Mouse (Mus musculus): ENCODE measurements at regions not wholly inside any gene's neighbourhood (a gene's known extent, or its start where the extent isn't known, plus 50 kb on each side); places are given as distances from the start of the nearest gene placed in this dataset.
A peak's percentile ranks its signal among the peaks of the same experiment; 100 is the strongest.

GRCm38 (mm10) chr1:35826575-35827114 lies 241.6 kb upstream of the Hs6st1 start:
- DNase-seq (ENCODE audit: low read depth, low spot score): no peak

- no peak for DNase-seq (ENCODE audit: low read depth, low spot score)
Observed at GRCm38 (mm10) chr1:35827471-35827870, 240.7 kb upstream of the Hs6st1 start.

- no peak for DNase-seq (ENCODE audit: low read depth, low spot score)
Observed at GRCm38 (mm10) chr1:35834180-35834579, 234.0 kb upstream of the Hs6st1 start.

- no peak for DNase-seq (ENCODE audit: low read depth, low spot score)
Observed at GRCm38 (mm10) chr1:35836552-35836951, 231.6 kb upstream of the Hs6st1 start.

GRCm38 (mm10) chr1:35838625-35839024 lies 229.6 kb upstream of the Hs6st1 start:
- DNase-seq (ENCODE audit: low read depth, low spot score): no peak

- DNase-seq (ENCODE audit: low read depth, low spot score): peak; percentile 63
Observed at GRCm38 (mm10) chr1:35839446-35839845, 228.8 kb upstream of the Hs6st1 start.

GRCm38 (mm10) chr1:35841626-35842025 lies 226.6 kb upstream of the Hs6st1 start:
- DNase-seq (ENCODE audit: low read depth, low spot score): no peak

GRCm38 (mm10) chr1:35842707-35843106 lies 225.5 kb upstream of the Hs6st1 start:
- no peak for DNase-seq (ENCODE audit: low read depth, low spot score)

GRCm38 (mm10) chr1:35843566-35843965 lies 224.6 kb upstream of the Hs6st1 start:
- DNase-seq (ENCODE audit: low read depth, low spot score): no peak

- DNase-seq (ENCODE audit: low read depth, low spot score): no peak
Observed at GRCm38 (mm10) chr1:35846224-35846936, 221.8 kb upstream of the Hs6st1 start.

- DNase-seq (ENCODE audit: low read depth, low spot score): no peak
Observed at GRCm38 (mm10) chr1:35848160-35848954, 219.8 kb upstream of the Hs6st1 start.

- no peak for DNase-seq (ENCODE audit: low read depth, low spot score)
Observed at GRCm38 (mm10) chr1:35849406-35850190, 218.6 kb upstream of the Hs6st1 start.

- no peak for DNase-seq (ENCODE audit: low read depth, low spot score)
Observed at GRCm38 (mm10) chr1:35850191-35850545, 218.0 kb upstream of the Hs6st1 start.

- DNase-seq (ENCODE audit: low read depth, low spot score): no peak
Observed at GRCm38 (mm10) chr1:35850566-35851085, 217.6 kb upstream of the Hs6st1 start.

GRCm38 (mm10) chr1:35851681-35852409 lies 216.4 kb upstream of the Hs6st1 start:
- no peak for DNase-seq (ENCODE audit: low read depth, low spot score)

GRCm38 (mm10) chr1:35853018-35853417 lies 215.2 kb upstream of the Hs6st1 start:
- no peak for DNase-seq (ENCODE audit: low read depth, low spot score)

GRCm38 (mm10) chr1:35855650-35856049 lies 212.6 kb upstream of the Hs6st1 start:
- no peak for DNase-seq (ENCODE audit: low read depth, low spot score)

GRCm38 (mm10) chr1:35858342-35858741 lies 209.9 kb upstream of the Hs6st1 start:
- no peak for DNase-seq (ENCODE audit: low read depth, low spot score)

- no peak for DNase-seq (ENCODE audit: low read depth, low spot score)
Observed at GRCm38 (mm10) chr1:35860779-35861178, 207.4 kb upstream of the Hs6st1 start.

GRCm38 (mm10) chr1:35862196-35862595 lies 206.0 kb upstream of the Hs6st1 start:
- no peak for DNase-seq (ENCODE audit: low read depth, low spot score)

- no peak for DNase-seq (ENCODE audit: low read depth, low spot score)
Observed at GRCm38 (mm10) chr1:35862661-35863060, 205.5 kb upstream of the Hs6st1 start.

All from mesoderm, embryonic 11.5 days (tissue).